Mouse (Mus musculus): ENCODE measurements around the gene Sh3rf1. TPM values are rescaled to one million over a fixed set of nuclear protein-coding genes. Genes with fewer than 3 reads are reported as not detected.

Sh3rf1 gene
- total RNA-seq, 2 experiments from 2014 or later = 65.4 to 70.7 TPM

GRCm38 (mm10) chr8:61259526-61259925, 35.9 kb downstream of the Sh3rf1 start:
- peak; percentile 26 to 44 for DNase-seq (ENCODE audit: extremely low spot score in 1 of 2, low spot score in 1 of 2)

- no peak for DNase-seq (ENCODE audit: extremely low spot score in 1 of 2, low spot score in 1 of 2)
These were observed 36.9 kb downstream of the Sh3rf1 start for GRCm38 (mm10) chr8:61260530-61260929.

GRCm38 (mm10) chr8:61261374-61261773, 37.7 kb downstream of the Sh3rf1 start:
- no peak for DNase-seq (ENCODE audit: extremely low spot score in 1 of 2, low spot score in 1 of 2)

- DNase-seq (ENCODE audit: extremely low spot score in 1 of 2, low spot score in 1 of 2) = no peak
These were observed 40.0 kb downstream of the Sh3rf1 start for GRCm38 (mm10) chr8:61263691-61264090.

- DNase-seq (ENCODE audit: extremely low spot score in 1 of 2, low spot score in 1 of 2) = no peak
These were observed 41.2 kb downstream of the Sh3rf1 start for GRCm38 (mm10) chr8:61264881-61265280.

GRCm38 (mm10) chr8:61265390-61265789, 41.7 kb downstream of the Sh3rf1 start:
- DNase-seq (ENCODE audit: extremely low spot score in 1 of 2, low spot score in 1 of 2) = peak in 1 of 2 experiments; percentile 29

GRCm38 (mm10) chr8:61267061-61267460, 43.4 kb downstream of the Sh3rf1 start:
- no peak for DNase-seq (ENCODE audit: extremely low spot score in 1 of 2, low spot score in 1 of 2)

- DNase-seq (ENCODE audit: extremely low spot score in 1 of 2, low spot score in 1 of 2) = no peak
These were observed 44.0 kb downstream of the Sh3rf1 start for GRCm38 (mm10) chr8:61267692-61268091.

GRCm38 (mm10) chr8:61268233-61268916, 44.7 kb downstream of the Sh3rf1 start:
- DNase-seq (ENCODE audit: extremely low spot score in 1 of 2, low spot score in 1 of 2) = no peak

GRCm38 (mm10) chr8:61270016-61270415, 46.3 kb downstream of the Sh3rf1 start:
- no peak for DNase-seq (ENCODE audit: extremely low spot score in 1 of 2, low spot score in 1 of 2)

- no peak for DNase-seq (ENCODE audit: extremely low spot score in 1 of 2, low spot score in 1 of 2)
These were observed 46.9 kb downstream of the Sh3rf1 start for GRCm38 (mm10) chr8:61270541-61270940.

- no peak for DNase-seq (ENCODE audit: extremely low spot score in 1 of 2, low spot score in 1 of 2)
These were observed 47.3 kb downstream of the Sh3rf1 start for GRCm38 (mm10) chr8:61270961-61271360.

- no peak for DNase-seq (ENCODE audit: extremely low spot score in 1 of 2, low spot score in 1 of 2)
These were observed 49.2 kb downstream of the Sh3rf1 start for GRCm38 (mm10) chr8:61272838-61273237.

GRCm38 (mm10) chr8:61273307-61274221, 49.9 kb downstream of the Sh3rf1 start:
- no peak for DNase-seq (ENCODE audit: extremely low spot score in 1 of 2, low spot score in 1 of 2)

GRCm38 (mm10) chr8:61274602-61275462, 51.2 kb downstream of the Sh3rf1 start:
- DNase-seq (ENCODE audit: extremely low spot score in 1 of 2, low spot score in 1 of 2) = no peak

- DNase-seq (ENCODE audit: extremely low spot score in 1 of 2, low spot score in 1 of 2) = no peak
These were observed 52.0 kb downstream of the Sh3rf1 start for GRCm38 (mm10) chr8:61275463-61276356.

GRCm38 (mm10) chr8:61276397-61276796, 52.7 kb downstream of the Sh3rf1 start:
- no peak for DNase-seq (ENCODE audit: extremely low spot score in 1 of 2, low spot score in 1 of 2)

- DNase-seq (ENCODE audit: extremely low spot score in 1 of 2, low spot score in 1 of 2) = no peak
These were observed 55.4 kb downstream of the Sh3rf1 start for GRCm38 (mm10) chr8:61279030-61279429.

- DNase-seq (ENCODE audit: extremely low spot score in 1 of 2, low spot score in 1 of 2) = no peak
These were observed 58.9 kb downstream of the Sh3rf1 start for GRCm38 (mm10) chr8:61282303-61283168.

All from layer of hippocampus, postnatal 25 days (tissue).